Mouse (Mus musculus): ENCODE results near the gene Atp5h.
A peak's percentile ranks its signal among the peaks of the same experiment; 100 is the strongest.

Gene Atp5h

GRCm38 (mm10) chr11:115419531-115420237, at the start of gene Atp5h, which contains the start of gene Kctd2:
Gene Atp5h (minus strand): TSS chr11:115419962.
Gene Kctd2 (plus strand): TSS chr11:115420128.
- peak; percentile 100 for DNase-seq

- DNase-seq, result peak; percentile 82
Measured at GRCm38 (mm10) chr11:115467217-115467618, 47.5 kb upstream of the Atp5h start.

GRCm38 (mm10) chr11:115464851-115465250, 45.1 kb upstream of the Atp5h start:
- DNase-seq, result peak; percentile 86

DNA sequence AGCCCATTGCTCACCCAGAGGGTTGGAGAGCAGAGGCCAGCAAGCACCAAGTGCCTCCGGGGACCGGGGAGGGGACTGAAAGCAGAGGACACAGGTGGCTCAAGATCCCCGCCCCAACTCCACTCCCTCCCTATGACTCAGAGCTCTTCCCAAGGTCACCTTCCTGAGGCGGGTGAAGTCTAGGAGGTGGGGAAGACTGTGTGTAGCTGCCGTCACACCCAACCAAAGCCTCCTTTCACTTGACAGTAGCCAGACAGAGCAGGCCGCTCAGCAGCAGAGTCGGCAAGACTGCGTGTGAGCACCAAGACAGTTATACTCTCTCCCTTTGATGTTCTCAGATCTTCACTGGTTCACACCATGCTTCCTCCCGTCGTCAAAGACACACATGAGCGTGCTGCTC, 43.6 kb upstream of the Atp5h start:
- DNase-seq, result no peak

DNA sequence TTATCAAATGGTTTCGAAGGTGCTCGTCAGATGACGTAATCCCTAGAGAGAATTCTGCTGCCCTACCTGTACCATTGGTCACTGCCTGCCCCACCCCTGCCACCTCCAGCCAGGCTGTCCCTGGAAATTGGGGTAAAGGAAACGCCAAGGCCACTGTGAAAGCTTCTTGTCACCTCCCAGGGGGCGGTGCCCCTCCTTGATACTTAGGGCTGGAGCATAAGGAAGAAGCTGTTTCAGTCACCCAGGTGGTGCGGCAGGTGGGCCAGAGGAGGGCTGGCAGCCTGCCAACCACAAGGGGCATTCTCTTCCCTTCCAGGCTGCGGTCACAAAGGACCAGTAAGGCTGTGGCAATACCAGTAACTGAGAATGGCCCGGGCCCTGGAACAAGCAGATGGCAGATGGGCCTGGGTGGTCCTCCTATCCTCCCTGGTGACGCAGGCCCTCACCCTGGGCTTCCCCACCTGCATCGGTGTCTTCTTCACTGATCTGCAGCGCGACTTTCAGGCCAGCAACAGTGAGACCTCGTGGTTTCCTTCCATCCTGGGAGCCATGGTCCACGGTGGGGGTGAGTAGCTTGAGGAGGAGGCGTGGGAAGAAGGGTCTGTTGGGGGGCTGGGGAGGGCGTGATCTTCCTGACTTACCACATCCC, 42.6 kb upstream of the Atp5h start, which contains the start of gene Slc16a5:
Gene Slc16a5, plus strand, starts transcription at position 232 of the 649 bp plus-strand sequence.
- no peak for DNase-seq

DNA sequence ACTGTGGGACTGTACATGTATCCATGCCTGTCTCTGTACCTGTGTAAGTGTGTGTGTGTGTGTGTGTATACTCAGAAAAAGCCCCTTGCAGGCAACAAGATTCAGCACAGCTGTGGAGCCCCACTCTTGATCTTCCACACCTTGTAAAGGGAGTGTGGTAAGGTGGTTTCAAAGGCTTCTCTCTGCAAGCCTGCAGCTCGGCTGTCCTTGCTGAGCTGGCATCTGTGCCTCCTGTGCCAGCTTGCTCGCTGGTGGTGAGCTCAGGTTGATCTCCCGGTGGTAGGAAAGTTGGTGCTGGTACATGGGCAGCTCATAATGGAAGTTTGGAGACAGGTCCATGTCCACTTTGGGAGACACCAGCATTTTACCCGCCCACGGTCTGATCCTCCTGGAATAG, 42.1 kb upstream of the Atp5h start:
- no peak for DNase-seq

DNA sequence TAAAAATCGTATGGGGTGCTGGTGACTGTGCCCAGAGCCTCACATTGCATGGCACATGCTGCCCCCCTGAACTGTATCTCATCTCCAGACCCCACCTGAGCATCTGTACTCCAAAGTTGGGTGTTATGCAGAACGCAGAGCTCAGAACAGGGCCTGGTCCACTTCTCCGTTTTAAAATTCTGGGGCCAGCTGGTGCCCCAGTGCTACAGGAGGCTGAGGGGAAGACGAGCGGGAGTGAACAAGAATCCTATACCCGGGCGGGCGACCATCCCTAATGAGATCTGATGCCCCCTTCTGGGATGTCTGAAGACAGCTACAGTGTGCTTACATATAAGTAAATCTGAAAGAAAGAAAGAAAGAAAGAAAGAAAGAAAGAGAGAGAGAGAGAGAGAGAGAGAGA, 41.2 kb upstream of the Atp5h start:
- DNase-seq, result peak; percentile 81

GRCm38 (mm10) chr11:115457405-115457804, 37.6 kb upstream of the Atp5h start:
- DNase-seq, result peak; percentile 93

DNA sequence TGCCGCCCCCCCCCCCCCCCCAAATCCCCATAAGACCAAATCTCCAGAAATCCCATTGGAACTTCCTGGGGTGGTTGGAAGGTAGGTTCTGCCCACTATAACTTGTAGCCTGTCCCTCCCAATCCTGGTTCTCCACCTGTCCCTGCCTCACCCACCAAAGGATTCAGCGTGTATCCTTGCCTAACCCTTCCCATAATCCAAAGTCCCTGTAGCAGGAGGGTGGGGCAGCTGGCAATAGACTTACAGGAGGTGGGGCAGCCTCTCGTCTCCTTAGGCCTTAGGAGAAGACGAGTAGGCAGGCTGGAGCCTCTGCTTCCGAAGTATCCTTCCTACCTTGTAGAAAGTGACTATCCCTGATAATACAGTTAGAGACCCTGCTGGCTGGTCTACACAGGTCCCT, 36.4 kb upstream of the Atp5h start:
- peak; percentile 70 for DNase-seq

DNA sequence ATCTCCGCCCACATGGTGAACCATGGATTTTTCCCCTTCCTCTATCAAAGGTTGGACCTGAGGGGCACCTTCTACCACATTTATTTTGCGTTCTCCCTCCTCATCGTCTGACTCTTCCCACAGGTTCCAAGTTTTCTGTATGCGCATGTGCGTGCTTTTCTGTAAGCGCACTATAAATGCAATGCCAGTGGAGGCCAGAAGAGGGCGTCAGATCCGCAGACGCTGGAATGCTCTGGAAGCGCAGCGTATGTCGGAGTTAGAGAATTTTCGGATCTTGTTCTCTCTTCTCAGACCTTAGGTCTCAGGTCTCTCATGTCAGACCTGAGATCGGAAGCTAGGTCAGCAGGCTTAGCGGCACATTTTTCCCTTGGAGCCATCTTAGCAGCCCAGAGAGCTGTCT, 35.9 kb upstream of the Atp5h start:
- peak; percentile 68 for DNase-seq

GRCm38 (mm10) chr11:115454822-115455221, 35.1 kb upstream of the Atp5h start:
- DNase-seq, result peak; percentile 49

GRCm38 (mm10) chr11:115453306-115453705, 33.5 kb upstream of the Atp5h start:
- DNase-seq, result no peak

- DNase-seq, result no peak
Measured at GRCm38 (mm10) chr11:115452281-115452860, 32.6 kb upstream of the Atp5h start.

DNA sequence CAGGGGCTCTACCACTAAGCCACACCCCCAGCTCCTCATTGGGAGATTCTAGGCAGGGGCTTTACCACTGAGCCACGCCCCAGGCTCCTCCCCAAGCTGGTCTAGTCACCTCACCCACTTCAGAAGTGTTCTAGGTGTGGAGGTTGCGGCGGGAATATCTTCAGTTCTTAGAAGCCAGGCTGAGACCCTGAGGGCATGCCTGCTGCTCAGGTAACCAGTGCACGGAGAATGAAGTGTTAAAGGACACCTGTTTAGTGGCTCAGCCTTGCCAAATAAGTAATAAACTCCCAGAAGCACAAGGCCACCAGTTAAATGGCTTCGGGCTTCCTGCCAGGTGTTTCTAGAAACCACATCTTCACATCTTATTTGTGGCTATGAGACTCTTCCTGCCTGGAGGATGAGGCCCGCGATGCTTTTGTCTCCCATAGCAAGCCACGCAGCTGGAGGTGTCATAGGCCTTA, 32.0 kb upstream of the Atp5h start:
- peak; percentile 65 for DNase-seq

DNA sequence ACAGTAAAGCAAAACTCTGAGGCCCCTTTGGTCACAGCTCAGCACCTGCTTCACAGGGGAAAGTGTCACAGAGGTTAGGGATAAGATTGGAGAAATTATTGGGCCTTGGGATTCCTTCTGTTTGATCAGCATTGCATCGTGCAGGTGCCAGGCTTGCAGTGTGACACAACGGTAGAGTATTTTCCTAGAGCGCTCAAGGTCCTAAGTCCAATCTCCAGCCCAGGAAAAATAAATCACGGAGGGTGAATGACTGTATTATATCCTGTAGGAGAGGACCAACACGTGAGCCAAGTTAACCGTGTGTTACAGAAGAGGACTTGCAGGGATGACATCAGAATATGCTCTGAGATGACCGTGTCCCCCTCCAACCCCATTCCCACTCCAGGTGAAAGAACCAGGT, 30.4 kb upstream of the Atp5h start:
- no peak for DNase-seq

GRCm38 (mm10) chr11:115448998-115449397, 29.2 kb upstream of the Atp5h start:
- DNase-seq, result peak; percentile 87

DNA sequence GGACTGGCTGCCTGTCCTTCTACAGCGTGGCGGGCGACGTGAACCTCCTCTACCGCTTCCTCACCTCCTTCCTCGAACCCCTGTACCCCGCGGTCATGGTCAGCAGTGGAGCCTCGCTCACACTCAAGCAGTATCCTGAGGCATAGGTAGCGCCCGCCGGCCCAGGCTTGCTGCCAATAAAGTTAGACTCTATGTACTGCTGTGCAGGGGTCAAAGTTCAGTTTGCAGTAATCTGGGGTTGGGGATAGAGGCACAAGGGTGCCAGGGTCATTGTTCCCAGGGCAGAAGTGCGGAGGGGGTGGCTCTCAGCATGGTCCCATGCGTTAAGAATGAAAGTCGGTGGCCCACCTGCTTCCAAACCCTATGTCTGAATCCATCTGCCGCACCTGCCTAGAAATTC, 28.3 kb upstream of the Atp5h start:
- no peak for DNase-seq

DNA sequence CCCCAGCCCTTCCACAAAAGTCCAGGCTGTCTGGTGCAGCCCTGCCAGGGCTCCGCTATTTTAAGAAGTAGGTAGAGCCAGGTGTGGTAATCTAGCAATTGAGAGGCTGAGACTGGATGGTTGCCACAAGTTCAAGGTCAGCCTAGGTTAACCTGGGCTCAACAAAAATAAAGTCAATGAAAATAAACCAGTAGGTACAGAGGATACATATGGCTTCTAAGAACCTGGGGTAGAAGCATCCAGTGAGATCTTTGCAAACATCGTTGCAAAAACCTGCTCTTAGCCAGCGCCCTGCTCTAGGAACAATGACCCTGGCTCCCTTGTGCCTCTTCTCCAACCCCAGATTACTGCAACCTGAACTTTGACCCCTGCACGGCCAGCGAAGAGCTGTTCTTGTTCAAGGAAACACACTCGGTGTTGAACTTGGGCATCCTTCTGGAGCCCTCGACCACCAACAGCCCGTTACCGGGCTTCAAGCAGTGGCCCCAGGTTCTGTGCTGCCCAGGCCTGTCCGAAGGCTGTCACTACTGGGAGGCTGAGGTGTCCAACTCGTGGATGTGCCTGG, 27.6 kb upstream of the Atp5h start:
- no peak for DNase-seq

DNA sequence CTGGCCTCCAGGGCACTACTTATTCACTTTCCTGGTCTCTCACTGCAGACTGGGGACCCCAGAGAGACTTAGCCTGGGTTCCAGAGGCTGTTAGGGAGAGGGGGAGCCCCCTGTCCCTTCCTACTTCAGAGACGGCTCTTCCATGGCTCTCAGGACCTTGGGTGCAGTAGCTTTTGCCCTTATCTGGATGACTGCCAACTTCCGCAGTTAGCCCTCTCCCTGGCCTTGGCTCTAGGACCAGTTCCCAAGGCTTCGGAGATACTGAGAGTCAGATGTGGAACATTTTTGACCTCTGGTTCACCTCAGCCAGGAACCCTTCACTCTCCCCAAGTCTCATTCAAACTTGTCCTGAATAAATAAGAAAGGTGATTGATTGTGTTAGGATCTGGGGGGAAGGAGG, 27.1 kb upstream of the Atp5h start:
- peak; percentile 94 for DNase-seq

DNA sequence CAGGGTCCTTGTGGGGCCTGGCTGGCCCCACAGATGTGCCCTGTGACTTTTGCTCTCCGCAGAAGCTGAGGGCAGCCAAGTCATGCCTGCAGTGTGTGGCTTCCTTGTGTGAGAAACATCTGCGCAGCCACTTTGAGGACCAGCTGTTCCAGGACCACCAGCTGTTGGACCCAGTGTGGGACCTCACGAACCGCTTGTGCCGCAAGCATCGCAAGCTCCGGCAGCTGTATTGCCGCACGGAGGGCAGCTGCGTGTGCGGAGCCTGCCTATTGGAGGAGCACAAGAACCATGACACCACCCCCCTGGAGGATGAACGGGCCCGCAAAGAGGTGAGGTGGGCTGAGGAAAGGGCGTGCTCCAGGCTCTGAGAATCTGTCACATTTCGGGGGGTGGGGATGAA, 21.7 kb upstream of the Atp5h start:
- no peak for DNase-seq

DNA sequence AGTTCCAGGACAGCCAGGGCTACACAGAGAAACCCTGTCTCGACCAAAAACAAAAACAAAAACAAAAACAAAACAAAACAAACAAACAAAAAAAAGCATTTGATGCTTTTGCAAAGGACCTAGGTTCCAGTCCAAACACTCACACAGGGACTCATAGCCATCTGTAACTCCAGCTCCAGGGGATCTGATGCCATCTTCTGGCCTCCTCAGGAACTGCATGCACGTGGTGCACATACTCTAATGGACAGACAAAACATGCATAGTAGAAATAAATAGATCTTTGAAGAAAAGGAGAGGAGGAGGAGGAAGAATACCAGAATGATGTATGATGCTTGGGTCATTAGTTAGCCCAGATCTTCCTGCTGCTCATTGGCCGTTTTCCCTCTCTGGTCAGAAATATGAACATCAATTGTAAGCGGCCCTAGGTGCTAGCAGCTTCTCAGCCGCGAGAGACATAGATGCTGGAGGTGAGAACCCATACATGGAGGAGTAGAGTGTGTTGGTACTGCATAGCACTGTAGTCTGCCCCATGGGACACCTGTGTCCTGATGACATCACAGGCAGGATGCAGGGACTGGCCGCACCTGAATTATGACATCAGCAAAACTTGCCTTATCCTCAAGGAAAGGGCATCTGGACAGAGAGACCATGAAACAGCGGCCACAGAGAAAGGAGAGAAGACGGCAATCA, 20.3 kb upstream of the Atp5h start, which contains the start of gene Trim80:
Gene Trim80, plus strand, starts transcription at position 640 of the 690 bp plus-strand sequence.
- no peak for DNase-seq

DNA sequence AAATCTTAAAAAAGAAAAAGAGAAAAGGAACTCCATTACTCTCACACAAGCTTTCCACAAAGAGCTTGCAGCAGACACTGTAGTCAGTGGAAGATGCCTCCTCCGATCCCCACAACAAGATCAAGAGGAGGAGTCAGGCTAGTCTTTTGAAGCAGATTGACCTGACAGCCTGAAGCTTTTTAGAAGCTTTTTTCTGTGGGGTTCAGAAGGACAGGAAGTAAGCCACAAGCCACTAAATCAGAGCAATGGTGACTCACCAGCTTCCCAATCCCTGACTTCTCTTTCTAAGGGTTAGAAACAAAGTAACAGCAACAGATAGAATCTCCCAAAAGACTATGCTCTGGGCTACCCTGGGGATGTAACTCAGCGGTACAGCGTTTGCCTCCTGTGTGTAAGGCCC, 19.6 kb upstream of the Atp5h start:
- no peak for DNase-seq

- DNase-seq, result peak; percentile 75
Measured at GRCm38 (mm10) chr11:115437571-115438122, 17.9 kb upstream of the Atp5h start.

Data from heart, adult 11 months (tissue).